Mouse (Mus musculus): ENCODE measurements around the gene Apbb1. TPM values are rescaled to one million over a fixed set of nuclear protein-coding genes. Genes with fewer than 3 reads are reported as not detected.

The Apbb1 gene
- total RNA-seq, 1 experiment = 19.9 TPM

- H3K36me3 ChIP-seq (ENCODE audit: control insufficient read depth, insufficient read depth, low read length, poor library complexity, severe bottlenecking) = peaks cover 2% of the 10 kb centered on the region; the same call in 1 of the 2 replicates
- H3K4me3 ChIP-seq (ENCODE audit: insufficient read depth in 1 of 2, low read depth in 1 of 2, low read length in 2 of 2, poor library complexity in 1 of 2, severe bottlenecking in 1 of 2) = no peak overlapping the region
- H3K27ac ChIP-seq (ENCODE audit: insufficient read depth, low read depth, low read length, poor library complexity, severe bottlenecking) = no peak overlapping the region
- H3K4me1 ChIP-seq (ENCODE audit: control insufficient read depth in 2 of 2, insufficient read depth in 2 of 2, low read length in 2 of 2, poor library complexity in 1 of 2) = no peaks in the 10 kb centered on the region; a peak in 1 of 4 replicates
- DNase-seq (ENCODE audit: low read depth, low spot score) = no peak
- TF ChIP-seq ZC3H11A (IDR thresholded peaks at IDR 0.05; ENCODE audit: borderline replicate concordance, low read depth, low read length) = no peak
- TF ChIP-seq HCFC1 (IDR thresholded peaks at IDR 0.05; ENCODE audit: borderline replicate concordance, insufficient read depth, low read length) = no peak
- no peak overlapping the region for H3K9ac ChIP-seq (ENCODE audit: insufficient read depth, low read depth, low read length, poor library complexity, severe bottlenecking)
- in situ Hi-C loops (cut with MboI; ENCODE audit: low sequenced_read_pairs in 2 of 2, unreplicated experiment in 2 of 2) = no loop called here
- H3K9me3 ChIP-seq (ENCODE audit: control insufficient read depth, insufficient read depth, low read depth, low read length) = no peaks in the 10 kb centered on the region
These were observed 4.0 kb downstream of the Apbb1 start for GRCm38 (mm10) chr7:105577377-105577871.

- no peak for TF ChIP-seq ZC3H11A (IDR thresholded peaks at IDR 0.05; ENCODE audit: borderline replicate concordance, low read depth, low read length)
- in situ Hi-C loops (cut with MboI; ENCODE audit: low sequenced_read_pairs in 2 of 2, unreplicated experiment in 2 of 2) = no loop called here
These were observed 5.2 kb downstream of the Apbb1 start for GRCm38 (mm10) chr7:105576166-105576748.

GRCm38 (mm10) chr7:105574537-105574936 lies 6.9 kb downstream of the Apbb1 start:
- Histone ChIP-seq H3K4me1 (ENCODE audit: control insufficient read depth in 2 of 2, insufficient read depth in 2 of 2, low read length in 2 of 2, poor library complexity in 1 of 2) (no peaks in the 10 kb centered on the region), H3K9ac (ENCODE audit: insufficient read depth, low read depth, low read length, poor library complexity, severe bottlenecking) (no peak overlapping the region)

More at GRCm38 (mm10) chr7:105576166-105576748, 5.2 kb downstream of the Apbb1 start:
- H3K9ac ChIP-seq (ENCODE audit: insufficient read depth, low read depth, low read length, poor library complexity, severe bottlenecking) = no peak overlapping the region
- no peak overlapping the region for H3K27ac ChIP-seq (ENCODE audit: insufficient read depth, low read depth, low read length, poor library complexity, severe bottlenecking)
- H3K4me1 ChIP-seq (ENCODE audit: control insufficient read depth in 2 of 2, insufficient read depth in 2 of 2, low read length in 2 of 2, poor library complexity in 1 of 2) = no peaks in the 10 kb centered on the region; a peak in 1 of 4 replicates
- H3K36me3 ChIP-seq (ENCODE audit: control insufficient read depth, insufficient read depth, low read length, poor library complexity, severe bottlenecking) = peaks cover 2% of the 10 kb centered on the region; the same call in 1 of the 2 replicates
- H3K4me3 ChIP-seq (ENCODE audit: insufficient read depth in 1 of 2, low read depth in 1 of 2, low read length in 2 of 2, poor library complexity in 1 of 2, severe bottlenecking in 1 of 2) = no peak overlapping the region
- DNase-seq (ENCODE audit: low read depth, low spot score) = no peak
- no peaks in the 10 kb centered on the region for H3K9me3 ChIP-seq (ENCODE audit: control insufficient read depth, insufficient read depth, low read depth, low read length)

GRCm38 (mm10) chr7:105572949-105573348 lies 8.5 kb downstream of the Apbb1 start:
- TF ChIP-seq HCFC1 (IDR thresholded peaks at IDR 0.05; ENCODE audit: borderline replicate concordance, insufficient read depth, low read length) (no peak), ZNF384 (IDR thresholded peaks at IDR 0.05; ENCODE audit: low read depth, low read length) (no peak), ZC3H11A (IDR thresholded peaks at IDR 0.05; ENCODE audit: borderline replicate concordance, low read depth, low read length) (no peak), CHD2 (IDR thresholded peaks at IDR 0.05; ENCODE audit: low read depth, low read length) (no peak), MAFK (IDR thresholded peaks at IDR 0.05; ENCODE audit: insufficient read depth, low read depth, low read length) (no peak)
- in situ Hi-C loops (cut with MboI; ENCODE audit: low sequenced_read_pairs in 2 of 2, unreplicated experiment in 2 of 2) = no loop called here
- Histone ChIP-seq H3K4me3 (ENCODE audit: insufficient read depth in 1 of 2, low read depth in 1 of 2, low read length in 2 of 2, poor library complexity in 1 of 2, severe bottlenecking in 1 of 2) (no peak overlapping the region), H3K9ac (ENCODE audit: insufficient read depth, low read depth, low read length, poor library complexity, severe bottlenecking) (no peak overlapping the region), H3K27ac (ENCODE audit: insufficient read depth, low read depth, low read length, poor library complexity, severe bottlenecking) (no peak overlapping the region), H3K9me3 (ENCODE audit: control insufficient read depth, insufficient read depth, low read depth, low read length) (no peaks in the 10 kb centered on the region), H3K36me3 (ENCODE audit: control insufficient read depth, insufficient read depth, low read length, poor library complexity, severe bottlenecking) (peaks cover 2% of the 10 kb centered on the region; the same call in 1 of the 2 replicates), H3K4me1 (ENCODE audit: control insufficient read depth in 2 of 2, insufficient read depth in 2 of 2, low read length in 2 of 2, poor library complexity in 1 of 2) (peaks cover 0 to 7% of the 10 kb centered on the region in 2 experiments; a peak in 1 of 4 replicates)
- DNase-seq (ENCODE audit: low read depth, low spot score) = no peak

More at GRCm38 (mm10) chr7:105574537-105574936, 6.9 kb downstream of the Apbb1 start:
- DNase-seq (ENCODE audit: low read depth, low spot score) = no peak
- no peak for TF ChIP-seq MAFK (IDR thresholded peaks at IDR 0.05; ENCODE audit: insufficient read depth, low read depth, low read length)
- no peak for TF ChIP-seq CHD2 (IDR thresholded peaks at IDR 0.05; ENCODE audit: low read depth, low read length)
- TF ChIP-seq ZC3H11A (IDR thresholded peaks at IDR 0.05; ENCODE audit: borderline replicate concordance, low read depth, low read length) = no peak
- no peak for TF ChIP-seq HCFC1 (IDR thresholded peaks at IDR 0.05; ENCODE audit: borderline replicate concordance, insufficient read depth, low read length)
- no peak for TF ChIP-seq ZNF384 (IDR thresholded peaks at IDR 0.05; ENCODE audit: low read depth, low read length)
- H3K4me3 ChIP-seq (ENCODE audit: insufficient read depth in 1 of 2, low read depth in 1 of 2, low read length in 2 of 2, poor library complexity in 1 of 2, severe bottlenecking in 1 of 2) = no peak overlapping the region
- no peak overlapping the region for H3K27ac ChIP-seq (ENCODE audit: insufficient read depth, low read depth, low read length, poor library complexity, severe bottlenecking)
- in situ Hi-C loops (cut with MboI; ENCODE audit: low sequenced_read_pairs in 2 of 2, unreplicated experiment in 2 of 2) = no loop called here
- peaks cover 2% of the 10 kb centered on the region; the same call in 1 of the 2 replicates for H3K36me3 ChIP-seq (ENCODE audit: control insufficient read depth, insufficient read depth, low read length, poor library complexity, severe bottlenecking)
- no peaks in the 10 kb centered on the region for H3K9me3 ChIP-seq (ENCODE audit: control insufficient read depth, insufficient read depth, low read depth, low read length)

- in situ Hi-C loops (cut with MboI; ENCODE audit: low sequenced_read_pairs in 2 of 2, unreplicated experiment in 2 of 2) = no loop called here
- H3K27ac ChIP-seq (ENCODE audit: insufficient read depth, low read depth, low read length, poor library complexity, severe bottlenecking) = no peak overlapping the region
These were observed 10.7 kb downstream of the Apbb1 start for GRCm38 (mm10) chr7:105570756-105571155.

More at GRCm38 (mm10) chr7:105570756-105571155, 10.7 kb downstream of the Apbb1 start:
- Histone ChIP-seq H3K36me3 (ENCODE audit: control insufficient read depth, insufficient read depth, low read length, poor library complexity, severe bottlenecking) (peaks cover 2% of the 10 kb centered on the region; the same call in 1 of the 2 replicates), H3K4me1 (ENCODE audit: control insufficient read depth in 2 of 2, insufficient read depth in 2 of 2, low read length in 2 of 2, poor library complexity in 1 of 2) (peaks cover 0 to 7% of the 10 kb centered on the region in 2 experiments; a peak in 1 of 4 replicates), H3K9ac (ENCODE audit: insufficient read depth, low read depth, low read length, poor library complexity, severe bottlenecking) (no peak overlapping the region), H3K4me3 (ENCODE audit: insufficient read depth in 1 of 2, low read depth in 1 of 2, low read length in 2 of 2, poor library complexity in 1 of 2, severe bottlenecking in 1 of 2) (no peak overlapping the region), H3K9me3 (ENCODE audit: control insufficient read depth, insufficient read depth, low read depth, low read length) (no peaks in the 10 kb centered on the region)
- TF ChIP-seq CHD2 (IDR thresholded peaks at IDR 0.05; ENCODE audit: low read depth, low read length) (no peak), HCFC1 (IDR thresholded peaks at IDR 0.05; ENCODE audit: borderline replicate concordance, insufficient read depth, low read length) (no peak), MAFK (IDR thresholded peaks at IDR 0.05; ENCODE audit: insufficient read depth, low read depth, low read length) (no peak), ZC3H11A (IDR thresholded peaks at IDR 0.05; ENCODE audit: borderline replicate concordance, low read depth, low read length) (no peak), ZNF384 (IDR thresholded peaks at IDR 0.05; ENCODE audit: low read depth, low read length) (no peak)
- no peak for DNase-seq (ENCODE audit: low read depth, low spot score)
